Mouse (Mus musculus) embryonic fibroblast, embryonic 13.5 days (primary cell): ENCODE measurements around the gene Prtg.

Source experiments
- CTCF ChIP-seq: IDR thresholded peaks from 2 replicates; pipeline ENCODE4 v1.5.1; 2011; ENCODE audit warnings: mild to moderate bottlenecking, control low read depth, low read length, moderate library complexity, borderline replicate concordance; ENCODE audit not compliant: insufficient read depth
- POLR2A ChIP-seq: IDR thresholded peaks from 2 replicates; pipeline ENCODE4 v1.6.1; 2011; ENCODE audit warnings: low read depth, mild to moderate bottlenecking, control low read depth, low read length, moderate library complexity

DNA sequence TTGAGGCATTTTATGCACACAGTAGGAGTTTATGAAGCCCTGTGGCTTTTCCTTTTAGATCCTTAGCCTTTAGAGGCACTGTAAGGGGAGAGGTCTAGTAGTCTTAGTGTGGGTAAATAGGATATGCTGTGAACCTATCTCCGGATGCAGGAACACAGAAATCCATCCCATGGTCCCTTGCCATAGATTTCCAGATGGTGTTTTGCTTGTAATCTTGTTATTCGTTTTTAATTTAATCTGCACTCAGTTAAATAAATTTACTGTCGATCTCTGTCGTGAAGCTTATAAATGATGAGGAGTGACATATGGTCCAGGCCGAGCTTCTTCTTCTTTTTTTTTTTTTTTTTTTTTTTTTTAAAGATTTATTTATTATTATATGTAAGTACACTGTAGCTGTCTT is 54.1 kb downstream of the Prtg start:
- TF ChIP-seq CTCF (no peak), POLR2A (no peak)
